Mouse (Mus musculus) megakaryocyte progenitor cell, adult 5-6 weeks (primary cell): Measurements from ENCODE around the gene Fam43a. TPM values are rescaled to one million over a fixed set of nuclear protein-coding genes. Genes with fewer than 3 reads are reported as not detected.

Experiments used
- ATAC-seq: replicated peaks from 2 replicates; pipeline ENCODE4 v1.8.0; 2016; ENCODE audit warnings: mild to moderate bottlenecking, moderate TSS enrichment, inconsistent platforms; ENCODE audit not compliant: poor library complexity
- total RNA-seq, 2 experiments: library from RNA; stranded (forward) in 1 of 2; stranded (reverse) in 1 of 2; fragments of 157-497, 149-512 nt in 1 of 2; fragments of 200-1000 nt in 1 of 2; gene quantifications; 2 replicates each; pipeline versions ENCODE4 v1.2.3 to v1.2.4; 2015 to 2017

Gene Fam43a
- total RNA-seq, 2 experiments from 2014 or later, result 6.5 to 8.8 TPM

GRCm38 (mm10) chr16:30595356-30595755, 4.2 kb upstream of the Fam43a start:
- ATAC-seq, result no peak

- peak; percentile 24 for ATAC-seq
Observed at GRCm38 (mm10) chr16:30595835-30596557, 3.5 kb upstream of the Fam43a start.

GRCm38 (mm10) chr16:30596959-30597681, 2.4 kb upstream of the Fam43a start:
- ATAC-seq, result peak; percentile 57

GRCm38 (mm10) chr16:30600431-30601045, 1.0 kb downstream of the Fam43a start:
- ATAC-seq, result no peak

GRCm38 (mm10) chr16:30601046-30601832, 1.7 kb downstream of the Fam43a start:
- ATAC-seq, result peak; percentile 7; the same call in 1 of the 2 replicates

- ATAC-seq, result no peak
Observed at GRCm38 (mm10) chr16:30601946-30602345, 2.4 kb downstream of the Fam43a start.

- no peak for ATAC-seq
Observed at GRCm38 (mm10) chr16:30602684-30603530, 3.4 kb downstream of the Fam43a start.

- no peak for ATAC-seq
Observed at GRCm38 (mm10) chr16:30603531-30603842, 4.0 kb downstream of the Fam43a start.

- no peak for ATAC-seq
Observed at GRCm38 (mm10) chr16:30604061-30604806, 4.7 kb downstream of the Fam43a start.

- no peak for ATAC-seq
Observed at GRCm38 (mm10) chr16:30604807-30605137, 5.2 kb downstream of the Fam43a start.

GRCm38 (mm10) chr16:30605528-30605927, 6.0 kb downstream of the Fam43a start:
- no peak for ATAC-seq

GRCm38 (mm10) chr16:30607868-30608267, 8.3 kb downstream of the Fam43a start:
- ATAC-seq, result no peak

- no peak for ATAC-seq
Observed at GRCm38 (mm10) chr16:30611331-30611730, 11.8 kb downstream of the Fam43a start.

- ATAC-seq, result no peak
Observed at GRCm38 (mm10) chr16:30613122-30613521, 13.6 kb downstream of the Fam43a start.

GRCm38 (mm10) chr16:30614122-30614521, 14.6 kb downstream of the Fam43a start:
- ATAC-seq, result no peak

GRCm38 (mm10) chr16:30614705-30615317, 15.3 kb downstream of the Fam43a start:
- no peak for ATAC-seq

GRCm38 (mm10) chr16:30616281-30616680, 16.8 kb downstream of the Fam43a start:
- no peak for ATAC-seq

- ATAC-seq, result 0 out of 2 replicates have a peak, but pooled peaks have one; percentile 26
Observed at GRCm38 (mm10) chr16:30623645-30624044, 24.1 kb downstream of the Fam43a start.

GRCm38 (mm10) chr16:30624640-30625039, 25.1 kb downstream of the Fam43a start:
- ATAC-seq, result no peak
